Mouse (Mus musculus): ENCODE data around the gene Mgea5. TPM values are rescaled to one million over a fixed set of nuclear protein-coding genes. Genes with fewer than 3 reads are reported as not detected.

Mgea5 gene
- total and polyA plus RNA-seq, 2 experiments from 2014 or later = 78.0 to 135 TPM

GRCm38 (mm10) chr19:45782315-45783001, 1.2 kb downstream of the Mgea5 start:
- peak overlapping the region; percentile 97 for H3K9ac ChIP-seq (replicated peaks; ENCODE audit: low read length)
- peak overlapping the region; percentile 76 for H3K4me2 ChIP-seq (ENCODE audit: low read depth, low read length)
- under 1% methylated on average over 34 of the region's 36 CpGs for WGBS
- H3K4me3 ChIP-seq (ENCODE audit: low read length) = peak overlapping the region; percentile 83
- no peak for TF ChIP-seq CTCF (IDR thresholded peaks at IDR 0.05; ENCODE audit: low read depth)
- 0 out of 2 replicates have a peak, but pooled peaks cover 11% of the 10 kb centered on the region for H3K4me1 ChIP-seq (ENCODE audit: insufficient read depth, low read length)
- peak; percentile 77 for DNase-seq (ENCODE audit: low spot score)
- peak overlapping the region; percentile 99 for H3K27ac ChIP-seq
- ATAC-seq = peak; percentile 57
- H3K9me3 ChIP-seq (ENCODE audit: low read length) = no peaks in the 10 kb centered on the region
- H3K36me3 ChIP-seq (ENCODE audit: insufficient read depth, low read length) = peaks cover 13% of the 10 kb centered on the region
- no peaks in the 10 kb centered on the region for H3K27me3 ChIP-seq (ENCODE audit: insufficient read depth, low read length)

DNA sequence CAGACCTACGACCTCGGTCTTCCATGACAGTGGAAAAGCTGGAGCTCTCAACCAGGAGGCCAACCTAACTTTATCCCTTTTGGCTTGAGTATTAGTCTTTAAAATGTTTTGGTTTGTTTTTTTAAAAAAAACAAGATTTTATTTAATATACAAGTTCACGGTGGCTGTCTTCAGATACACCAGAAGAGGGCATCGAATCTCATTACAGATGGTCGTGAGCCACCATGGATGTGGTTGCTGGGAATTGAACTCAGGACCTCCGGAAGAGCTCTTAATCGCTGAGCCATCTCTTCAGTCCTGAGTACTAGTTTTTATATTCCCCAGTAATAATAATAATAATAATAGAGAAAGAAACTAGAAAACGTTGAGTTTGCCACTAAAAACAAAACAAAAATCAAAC, 2.0 kb downstream of the Mgea5 start:
- ATAC-seq = no peak
- H3K9ac ChIP-seq (replicated peaks; ENCODE audit: low read length) = no peak overlapping the region
- WGBS = 47% methylated on average over 8 of the region's 8 CpGs

DNA sequence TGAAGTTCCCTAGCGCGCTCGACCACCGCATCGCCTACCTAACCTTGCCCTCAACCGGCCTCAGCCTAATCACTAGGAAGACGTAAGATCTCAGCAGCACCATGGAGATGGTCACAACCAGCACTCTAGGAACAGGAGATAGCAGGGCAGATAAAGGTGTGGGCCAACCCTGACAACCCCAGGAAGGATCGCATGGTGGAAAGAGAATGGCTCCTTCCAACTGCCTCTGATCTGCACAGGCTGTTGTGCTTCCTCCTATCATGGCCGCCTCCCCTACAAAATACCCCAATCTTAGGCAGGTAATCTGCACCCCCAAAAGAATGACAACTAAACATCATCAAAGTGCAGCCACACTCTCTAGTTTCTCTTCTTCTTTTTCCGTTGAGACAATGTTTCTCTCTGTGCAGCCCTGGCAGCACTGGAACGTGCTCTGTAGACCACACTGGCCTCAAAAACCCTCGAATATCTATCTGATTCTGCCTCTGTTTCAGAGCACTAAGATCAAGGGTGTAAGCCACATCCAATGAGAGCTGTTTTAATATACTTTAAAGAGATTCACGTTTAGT, 3.2 kb downstream of the Mgea5 start:
- H3K4me3 ChIP-seq (ENCODE audit: low read length) = no peak overlapping the region
- no peaks in the 10 kb centered on the region for H3K27me3 ChIP-seq (ENCODE audit: insufficient read depth, low read length)
- TF ChIP-seq CTCF (IDR thresholded peaks at IDR 0.05; ENCODE audit: low read depth) = no peak
- H3K27ac ChIP-seq = no peak overlapping the region
- H3K4me2 ChIP-seq (ENCODE audit: low read depth, low read length) = peak overlapping the region; percentile 76
- H3K9me3 ChIP-seq (ENCODE audit: low read length) = no peaks in the 10 kb centered on the region
- H3K9ac ChIP-seq (replicated peaks; ENCODE audit: low read length) = no peak overlapping the region
- no peak for DNase-seq (ENCODE audit: low spot score)
- peaks cover 24% of the 10 kb centered on the region for H3K36me3 ChIP-seq (ENCODE audit: insufficient read depth, low read length)
- 0 out of 2 replicates have a peak, but pooled peaks cover 11% of the 10 kb centered on the region for H3K4me1 ChIP-seq (ENCODE audit: insufficient read depth, low read length)
- no peak for ATAC-seq
- 82% methylated on average over 13 of the region's 13 CpGs for WGBS

More for the DNA sequence above, 2.0 kb downstream of the Mgea5 start:
- DNase-seq (ENCODE audit: low spot score) = no peak
- Histone ChIP-seq H3K4me1 (ENCODE audit: insufficient read depth, low read length) (0 out of 2 replicates have a peak, but pooled peaks cover 11% of the 10 kb centered on the region), H3K27me3 (ENCODE audit: insufficient read depth, low read length) (no peaks in the 10 kb centered on the region), H3K4me2 (ENCODE audit: low read depth, low read length) (peak overlapping the region; percentile 76), H3K27ac (no peak overlapping the region), H3K9me3 (ENCODE audit: low read length) (no peaks in the 10 kb centered on the region), H3K4me3 (ENCODE audit: low read length) (peak overlapping the region; percentile 83), H3K36me3 (ENCODE audit: insufficient read depth, low read length) (peaks cover 17% of the 10 kb centered on the region)
- TF ChIP-seq CTCF (IDR thresholded peaks at IDR 0.05; ENCODE audit: low read depth) = peak; percentile 27; the same call in 1 of the 2 replicates

DNA sequence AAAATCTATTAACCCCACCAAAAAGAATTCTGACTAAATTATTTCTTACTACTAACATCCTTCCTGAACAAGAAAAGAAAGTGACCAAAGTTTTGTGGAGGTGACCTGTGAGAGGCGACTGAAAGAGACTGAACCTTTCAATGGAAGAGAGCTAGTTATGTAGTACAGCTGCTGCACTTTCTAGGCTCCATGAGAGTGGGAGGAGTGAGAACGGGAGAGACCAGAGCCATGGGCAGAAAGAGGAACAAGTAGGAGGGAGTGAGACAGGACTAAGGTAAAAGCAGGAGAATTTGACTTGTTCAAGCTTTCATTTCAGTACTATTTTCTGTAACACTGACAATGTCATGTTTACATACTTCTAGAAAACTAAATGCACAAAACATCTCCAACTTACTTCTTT, 8.2 kb downstream of the Mgea5 start:
- Histone ChIP-seq H3K9me3 (ENCODE audit: low read length) (no peaks in the 10 kb centered on the region), H3K4me3 (ENCODE audit: low read length) (no peak overlapping the region), H3K27ac (no peak overlapping the region), H3K9ac (replicated peaks; ENCODE audit: low read length) (no peak overlapping the region), H3K4me1 (ENCODE audit: insufficient read depth, low read length) (0 out of 2 replicates have a peak, but pooled peaks cover under 1% of the 10 kb centered on the region), H3K36me3 (ENCODE audit: insufficient read depth, low read length) (peaks cover 65% of the 10 kb centered on the region), H3K4me2 (ENCODE audit: low read depth, low read length) (no peak overlapping the region), H3K27me3 (ENCODE audit: insufficient read depth, low read length) (no peaks in the 10 kb centered on the region)
- 81% methylated on average over 2 of the region's 2 CpGs for WGBS
- DNase-seq (ENCODE audit: low spot score) (no peak), ATAC-seq (no peak)
- TF ChIP-seq CTCF (IDR thresholded peaks at IDR 0.05; ENCODE audit: low read depth) = no peak

GRCm38 (mm10) chr19:45771501-45771900, 12.1 kb downstream of the Mgea5 start:
- no peaks in the 10 kb centered on the region for H3K9me3 ChIP-seq (ENCODE audit: low read length)
- H3K27ac ChIP-seq = no peak overlapping the region
- H3K4me3 ChIP-seq (ENCODE audit: low read length) = no peak overlapping the region
- 90% methylated on average over 5 of the region's 5 CpGs for WGBS
- no peaks in the 10 kb centered on the region for H3K27me3 ChIP-seq (ENCODE audit: insufficient read depth, low read length)
- H3K36me3 ChIP-seq (ENCODE audit: insufficient read depth, low read length) = peaks cover 82% of the 10 kb centered on the region
- H3K4me1 ChIP-seq (ENCODE audit: insufficient read depth, low read length) = no peaks in the 10 kb centered on the region
- no peak for ATAC-seq
- no peak for DNase-seq (ENCODE audit: low spot score)
- no peak overlapping the region for H3K9ac ChIP-seq (replicated peaks; ENCODE audit: low read length)
- no peak overlapping the region for H3K4me2 ChIP-seq (ENCODE audit: low read depth, low read length)
- TF ChIP-seq CTCF (IDR thresholded peaks at IDR 0.05; ENCODE audit: low read depth) = no peak

DNA sequence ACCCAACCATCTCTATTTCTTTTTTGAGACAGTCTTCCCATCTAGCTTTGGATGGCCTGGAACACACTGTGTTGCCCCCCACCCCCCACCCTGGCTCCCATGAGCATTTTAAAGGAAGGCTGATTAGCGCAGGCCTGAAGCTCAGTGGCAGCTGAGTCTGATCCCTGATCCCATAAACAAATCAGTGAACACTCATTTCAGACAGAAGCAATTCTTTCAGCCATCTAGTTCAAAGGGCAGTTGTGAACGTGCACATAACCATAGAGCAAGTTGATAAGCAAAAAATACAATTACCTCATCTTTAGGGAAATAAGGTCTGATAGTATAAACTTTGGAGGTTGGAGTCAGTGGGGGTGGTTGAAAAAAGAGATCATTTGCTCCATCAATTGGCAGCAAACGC, 22.8 kb downstream of the Mgea5 start:
- Histone ChIP-seq H3K4me2 (ENCODE audit: low read depth, low read length) (no peak overlapping the region), H3K36me3 (ENCODE audit: insufficient read depth, low read length) (peaks cover 70% of the 10 kb centered on the region), H3K27me3 (ENCODE audit: insufficient read depth, low read length) (no peaks in the 10 kb centered on the region), H3K4me3 (ENCODE audit: low read length) (no peak overlapping the region), H3K9ac (replicated peaks; ENCODE audit: low read length) (no peak overlapping the region), H3K9me3 (ENCODE audit: low read length) (no peaks in the 10 kb centered on the region), H3K27ac (no peak overlapping the region), H3K4me1 (ENCODE audit: insufficient read depth, low read length) (no peaks in the 10 kb centered on the region)
- DNase-seq (ENCODE audit: low spot score) (no peak), ATAC-seq (no peak)
- TF ChIP-seq CTCF (IDR thresholded peaks at IDR 0.05; ENCODE audit: low read depth) = no peak
- 87% methylated on average over 3 of the region's 3 CpGs for WGBS

DNA sequence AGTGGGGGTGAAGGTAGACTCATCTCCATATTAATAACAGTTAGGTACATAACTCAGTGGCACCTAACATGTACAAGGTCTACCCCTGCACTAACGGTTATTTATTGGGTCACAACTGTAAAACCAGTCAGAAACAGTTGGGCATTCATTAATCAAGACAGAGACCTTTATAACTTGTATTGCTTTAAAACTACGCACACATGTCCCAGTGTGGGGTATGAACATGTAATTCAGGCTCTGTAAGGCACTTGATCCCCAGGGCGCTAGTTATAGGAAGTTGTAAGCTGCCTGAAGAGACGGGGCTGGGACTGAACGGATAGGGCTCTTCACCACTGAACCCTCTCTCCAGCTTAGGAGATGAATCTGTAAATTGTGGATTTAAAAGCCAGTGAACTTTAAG, 25.0 kb downstream of the Mgea5 start:
- H3K4me2 ChIP-seq (ENCODE audit: low read depth, low read length) = no peak overlapping the region
- H3K27ac ChIP-seq = no peak overlapping the region
- 95% methylated on average over 5 of the region's 5 CpGs for WGBS
- H3K27me3 ChIP-seq (ENCODE audit: insufficient read depth, low read length) = no peaks in the 10 kb centered on the region
- no peak for ATAC-seq
- TF ChIP-seq CTCF (IDR thresholded peaks at IDR 0.05; ENCODE audit: low read depth) = no peak
- H3K36me3 ChIP-seq (ENCODE audit: insufficient read depth, low read length) = peaks cover 75% of the 10 kb centered on the region
- no peak overlapping the region for H3K9ac ChIP-seq (replicated peaks; ENCODE audit: low read length)
- DNase-seq (ENCODE audit: low spot score) = no peak
- no peaks in the 10 kb centered on the region for H3K4me1 ChIP-seq (ENCODE audit: insufficient read depth, low read length)
- H3K9me3 ChIP-seq (ENCODE audit: low read length) = no peaks in the 10 kb centered on the region
- no peak overlapping the region for H3K4me3 ChIP-seq (ENCODE audit: low read length)

All from hindbrain, postnatal 0 days (tissue).